Mouse (Mus musculus): ENCODE data around the gene Zmiz1. TPM values are rescaled to one million over a fixed set of nuclear protein-coding genes. Genes with fewer than 3 reads are reported as not detected.

The Zmiz1 gene
- polyA plus RNA-seq (2015; fragmentation: Nextera tagmentation; extraction: Ambion mirVana) = 68.8 and 80.3 TPM in 2 replicates

DNA sequence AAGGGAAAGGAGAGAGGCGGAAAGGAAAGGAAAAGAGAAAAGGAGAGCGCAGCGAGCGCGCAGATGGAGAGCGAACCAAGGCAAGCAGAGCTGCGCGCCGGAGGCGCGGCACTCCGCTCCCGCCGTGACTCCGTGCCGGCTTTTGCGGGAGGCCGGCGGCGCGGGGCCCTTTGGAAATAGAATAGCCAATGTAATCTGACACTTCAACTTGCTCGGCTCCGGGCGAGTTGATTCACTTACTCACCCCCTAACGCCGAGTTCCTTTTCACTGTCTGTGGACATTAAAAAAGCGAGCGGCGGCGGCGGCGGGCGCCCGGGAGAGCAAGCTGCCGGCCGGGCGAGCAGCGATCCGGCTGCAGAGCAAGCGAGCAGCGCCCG, at the start of gene Zmiz1:
Gene Zmiz1 (plus strand): TSS at position 170 of the 378 bp plus-strand sequence.
- Histone ChIP-seq H3K9ac (replicated peaks) (peak within 1 kb of the TSS; percentile 100), H3K36me3 (no peaks in the 10 kb centered on the region), H3K27ac (peak within 1 kb of the TSS; percentile 99), H3K4me1 (replicated peaks) (peaks cover 63% of the 10 kb centered on the region), H3K27me3 (no peaks in the 10 kb centered on the region), H3K4me3 (replicated peaks) (peak within 1 kb of the TSS; percentile 97), H3K4me2 (replicated peaks) (peak within 1 kb of the TSS; percentile 97), H3K9me3 (no peaks in the 10 kb centered on the region)
- peak; percentile 38 for ATAC-seq
- under 1% methylated on average over 42 of the region's 42 CpGs for WGBS

DNA sequence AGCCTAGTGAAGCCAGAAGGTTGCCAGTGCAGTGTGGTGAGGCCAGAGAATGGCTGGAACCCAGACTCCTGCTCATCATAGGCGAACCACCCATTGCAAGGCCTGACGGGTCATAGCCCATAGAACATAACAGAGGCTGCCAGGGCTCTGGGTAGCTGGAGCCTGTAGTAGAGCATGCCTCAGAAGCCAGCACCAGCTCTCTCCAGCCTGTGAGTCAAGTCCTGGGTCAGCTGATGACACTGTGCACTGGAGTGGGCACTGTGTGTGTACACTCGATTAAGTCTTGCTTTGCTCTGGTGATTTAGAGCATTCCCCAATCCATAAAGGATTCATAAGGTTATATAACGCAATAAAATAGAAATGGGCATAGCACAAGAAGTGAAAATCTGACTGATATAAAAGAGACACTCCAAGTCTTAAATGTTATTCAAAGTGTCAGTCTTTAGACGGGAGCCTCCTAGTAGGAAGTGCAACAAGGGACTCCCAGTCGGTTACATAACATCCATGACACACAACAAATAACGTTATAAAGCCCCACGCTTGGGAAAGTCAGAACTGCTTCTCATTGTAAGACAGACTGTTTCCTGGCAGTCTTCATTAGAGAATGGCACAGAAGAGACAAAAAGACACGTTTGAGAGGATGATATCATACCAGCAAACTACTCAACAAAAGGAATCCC, 47.0 kb upstream of the Zmiz1 start:
- Histone ChIP-seq H3K4me3 (replicated peaks) (no peak overlapping the region), H3K27me3 (no peaks in the 10 kb centered on the region), H3K9me3 (no peaks in the 10 kb centered on the region), H3K27ac (no peak overlapping the region), H3K36me3 (no peaks in the 10 kb centered on the region), H3K4me1 (replicated peaks) (no peaks in the 10 kb centered on the region; the same call in 1 of the 2 replicates), H3K4me2 (replicated peaks) (no peak overlapping the region), H3K9ac (replicated peaks) (no peak overlapping the region)
- WGBS = 88% methylated on average over 9 of the region's 9 CpGs
- ATAC-seq = no peak

DNA sequence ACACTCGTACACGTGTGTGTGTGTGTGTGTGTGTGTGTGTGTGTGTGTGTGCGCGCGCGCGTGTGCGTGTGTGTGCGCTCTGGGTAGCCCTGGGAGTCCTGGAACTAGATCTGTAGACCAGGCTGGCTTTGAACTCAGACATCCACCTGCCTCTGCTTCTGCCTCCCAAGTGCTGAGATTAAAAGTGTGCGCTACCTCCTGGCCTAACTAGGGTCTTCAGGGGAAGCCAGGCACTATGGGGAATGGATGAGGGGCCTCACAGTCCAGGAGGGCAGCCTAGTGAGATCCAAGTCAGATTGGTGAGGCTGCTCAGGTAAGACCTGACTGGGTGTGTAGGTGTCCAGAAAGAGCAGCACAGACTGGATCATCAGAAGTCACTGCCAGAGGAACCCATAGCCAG, 46.2 kb upstream of the Zmiz1 start:
- H3K9ac ChIP-seq (replicated peaks) = no peak overlapping the region
- WGBS = 98% methylated on average over 10 of the region's 10 CpGs
- H3K4me2 ChIP-seq (replicated peaks) = no peak overlapping the region
- H3K36me3 ChIP-seq = no peaks in the 10 kb centered on the region
- no peaks in the 10 kb centered on the region for H3K9me3 ChIP-seq
- ATAC-seq = no peak
- H3K4me3 ChIP-seq (replicated peaks) = no peak overlapping the region
- no peak overlapping the region for H3K27ac ChIP-seq
- H3K4me1 ChIP-seq (replicated peaks) = no peaks in the 10 kb centered on the region
- no peaks in the 10 kb centered on the region for H3K27me3 ChIP-seq

DNA sequence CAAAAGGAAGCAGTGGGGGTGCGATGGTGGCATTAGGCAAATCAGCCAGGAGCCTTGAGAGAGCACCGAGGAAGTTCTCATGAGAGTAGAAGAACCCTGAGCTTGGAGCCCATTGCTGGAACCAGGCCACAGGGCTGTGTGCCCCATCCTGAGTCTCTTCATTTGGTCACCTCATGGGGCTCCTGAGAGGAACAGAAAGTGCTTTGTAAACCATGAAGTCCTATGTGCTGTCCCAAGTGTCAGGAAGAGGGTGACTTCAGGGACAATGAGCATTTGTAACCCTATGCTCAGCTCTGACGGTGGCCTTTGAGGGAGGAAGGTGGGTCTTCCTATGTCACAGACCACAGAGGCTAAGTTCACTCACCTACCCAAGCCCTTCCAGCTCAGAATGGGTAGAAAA, 45.5 kb upstream of the Zmiz1 start:
- H3K27ac ChIP-seq = no peak overlapping the region
- no peak overlapping the region for H3K4me3 ChIP-seq (replicated peaks)
- H3K9ac ChIP-seq (replicated peaks) = no peak overlapping the region
- ATAC-seq = no peak
- H3K4me2 ChIP-seq (replicated peaks) = no peak overlapping the region
- WGBS = 72% methylated on average over 3 of the region's 3 CpGs
- H3K4me1 ChIP-seq (replicated peaks) = no peaks in the 10 kb centered on the region
- H3K36me3 ChIP-seq = no peaks in the 10 kb centered on the region
- H3K9me3 ChIP-seq = no peaks in the 10 kb centered on the region
- no peaks in the 10 kb centered on the region for H3K27me3 ChIP-seq

DNA sequence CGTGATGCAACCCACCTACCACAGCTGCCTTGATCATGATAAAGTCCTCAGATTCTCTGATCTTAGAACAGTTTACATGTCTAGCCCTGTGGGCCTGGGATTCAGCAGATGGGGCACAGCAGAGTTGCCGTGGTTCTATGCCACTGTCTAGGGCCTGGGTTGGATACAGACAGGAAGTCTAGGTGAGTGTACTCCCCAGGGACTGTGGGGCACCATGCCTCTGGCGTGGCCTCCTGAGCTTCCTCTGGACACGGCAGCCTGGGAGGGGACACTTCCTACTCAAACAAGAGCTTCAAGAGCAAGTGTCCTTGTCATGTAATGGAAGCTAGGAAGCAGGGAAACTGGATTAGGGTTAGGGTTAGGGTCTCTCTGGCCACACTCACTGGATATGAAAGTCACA, 44.9 kb upstream of the Zmiz1 start:
- Histone ChIP-seq H3K4me1 (replicated peaks) (no peaks in the 10 kb centered on the region), H3K27ac (no peak overlapping the region), H3K27me3 (no peaks in the 10 kb centered on the region), H3K4me3 (replicated peaks) (no peak overlapping the region), H3K36me3 (no peaks in the 10 kb centered on the region), H3K9ac (replicated peaks) (no peak overlapping the region), H3K4me2 (replicated peaks) (no peak overlapping the region), H3K9me3 (no peaks in the 10 kb centered on the region)
- ATAC-seq = no peak
- 79% methylated on average over 4 of the region's 4 CpGs for WGBS

DNA sequence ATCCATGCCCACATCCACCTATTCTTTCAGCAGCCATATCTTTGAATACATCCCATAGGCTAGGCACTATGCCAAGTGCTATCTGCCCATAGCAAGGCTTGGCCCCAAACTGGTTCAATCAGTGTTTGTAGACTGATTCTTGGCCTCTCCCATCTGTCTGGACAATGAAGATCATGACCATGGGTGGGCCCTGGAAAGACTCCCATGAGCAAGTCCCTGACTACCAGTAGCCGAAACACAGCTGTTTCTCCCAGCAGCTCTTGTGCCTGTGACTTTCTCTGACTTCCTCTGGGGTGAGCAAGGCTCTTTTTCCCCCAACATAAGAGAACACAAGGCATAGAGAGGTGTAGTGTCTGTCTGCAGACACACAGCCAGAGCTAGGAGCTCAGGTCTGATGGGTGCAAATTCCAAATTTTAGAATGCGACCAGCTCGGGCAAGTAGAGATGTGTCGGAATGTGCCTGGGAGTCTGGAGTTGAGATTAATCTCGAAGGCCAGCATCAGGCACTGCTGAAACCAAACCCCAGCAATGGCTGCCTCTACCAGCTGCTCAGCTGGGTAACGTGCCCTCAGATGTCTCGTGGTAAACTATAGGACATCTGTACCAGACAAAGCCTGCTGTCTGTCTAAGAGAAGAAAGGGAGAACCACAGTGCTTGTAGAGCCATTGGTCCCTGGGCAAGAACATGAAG, 38.8 kb upstream of the Zmiz1 start:
- Histone ChIP-seq H3K4me2 (replicated peaks) (no peak overlapping the region), H3K36me3 (no peaks in the 10 kb centered on the region), H3K27me3 (no peaks in the 10 kb centered on the region), H3K27ac (peak overlapping the region; percentile 83; the same call in 1 of the 2 replicates), H3K4me1 (replicated peaks) (peaks cover 19% of the 10 kb centered on the region), H3K4me3 (replicated peaks) (no peak overlapping the region), H3K9ac (replicated peaks) (no peak overlapping the region), H3K9me3 (no peaks in the 10 kb centered on the region)
- no peak for ATAC-seq
- WGBS = 78% methylated on average over 7 of the region's 7 CpGs

DNA sequence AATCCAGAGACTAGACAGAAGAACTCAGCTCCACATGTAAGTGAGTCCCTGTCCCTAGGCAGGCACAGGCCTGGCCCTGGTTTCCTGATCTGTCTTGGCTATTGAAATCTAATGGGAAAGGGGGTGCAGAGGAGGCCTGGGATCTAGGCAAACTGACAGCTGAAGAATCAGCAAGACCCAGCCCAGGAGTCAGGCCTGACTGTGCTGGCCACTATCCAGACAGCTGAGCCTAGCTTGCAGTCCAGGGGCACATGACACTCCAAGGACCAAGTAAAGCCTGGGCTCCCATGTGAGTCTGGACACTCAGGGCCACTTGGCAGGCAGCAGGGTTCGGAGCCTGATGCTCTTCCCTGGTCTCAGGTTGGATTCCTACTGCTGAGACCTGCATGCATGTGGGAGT, 38.0 kb upstream of the Zmiz1 start:
- Histone ChIP-seq H3K4me1 (replicated peaks) (peaks cover 19% of the 10 kb centered on the region), H3K36me3 (no peaks in the 10 kb centered on the region), H3K9ac (replicated peaks) (0 out of 2 replicates have a peak overlapping the region, but pooled peaks have one; percentile 25), H3K27ac (peak overlapping the region; percentile 83), H3K9me3 (no peaks in the 10 kb centered on the region), H3K27me3 (no peaks in the 10 kb centered on the region), H3K4me2 (replicated peaks) (no peak overlapping the region), H3K4me3 (replicated peaks) (no peak overlapping the region)
- peak; percentile 34; the same call in 1 of the 2 replicates for ATAC-seq
- WGBS = 85% methylated on average over 1 of the region's 1 CpGs

DNA sequence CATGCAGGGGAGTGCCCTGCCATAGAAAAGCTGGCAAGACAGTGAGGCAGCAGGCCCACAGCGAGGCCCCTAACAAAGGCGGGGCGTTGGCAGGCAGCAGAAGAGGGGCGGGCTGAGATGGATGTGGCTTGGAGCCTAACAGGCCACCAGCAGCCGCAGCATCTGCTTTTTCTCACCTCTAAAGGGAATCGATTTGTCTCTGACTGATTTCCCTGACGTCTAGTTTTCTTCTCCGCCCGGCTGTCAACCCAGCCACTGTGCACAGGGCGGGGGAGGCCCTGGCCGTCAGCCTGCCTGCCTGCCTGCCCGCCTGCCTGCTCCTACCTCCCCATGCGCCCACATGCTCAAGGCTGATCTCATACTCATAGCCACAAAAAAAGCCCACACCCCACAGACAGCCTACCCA, 37.4 kb upstream of the Zmiz1 start:
- no peaks in the 10 kb centered on the region for H3K9me3 ChIP-seq
- H3K9ac ChIP-seq (replicated peaks) = peak overlapping the region; percentile 25; the same call in 1 of the 2 replicates
- peak overlapping the region; percentile 83 for H3K27ac ChIP-seq
- no peaks in the 10 kb centered on the region for H3K27me3 ChIP-seq
- no peaks in the 10 kb centered on the region for H3K36me3 ChIP-seq
- ATAC-seq = peak; percentile 90
- H3K4me2 ChIP-seq (replicated peaks) = no peak overlapping the region
- no peak overlapping the region for H3K4me3 ChIP-seq (replicated peaks)
- peaks cover 19% of the 10 kb centered on the region for H3K4me1 ChIP-seq (replicated peaks)
- 39% methylated on average over 13 of the region's 13 CpGs for WGBS

DNA sequence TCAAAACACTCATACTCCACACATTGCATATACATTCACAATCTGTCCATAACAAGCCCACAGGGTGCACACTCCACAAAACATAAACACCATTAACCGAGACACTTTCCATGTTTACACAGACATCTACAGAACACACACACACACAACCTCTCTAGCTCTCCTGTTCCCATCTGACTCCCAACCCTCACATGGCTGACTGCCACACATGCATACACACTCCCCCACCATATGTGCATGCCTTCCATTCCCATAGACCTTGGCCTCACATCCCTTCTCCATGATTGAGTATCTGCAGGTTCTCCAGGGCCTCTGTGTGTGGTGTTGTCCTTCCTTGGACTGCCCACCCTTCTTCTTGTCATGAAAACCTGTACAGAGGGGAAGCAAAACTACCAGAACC, 36.0 kb upstream of the Zmiz1 start:
- Histone ChIP-seq H3K27me3 (no peaks in the 10 kb centered on the region), H3K4me1 (replicated peaks) (peaks cover 19% of the 10 kb centered on the region), H3K4me2 (replicated peaks) (no peak overlapping the region), H3K9me3 (no peaks in the 10 kb centered on the region), H3K27ac (no peak overlapping the region), H3K4me3 (replicated peaks) (no peak overlapping the region), H3K9ac (replicated peaks) (no peak overlapping the region), H3K36me3 (no peaks in the 10 kb centered on the region)
- WGBS = 94% methylated on average over 1 of the region's 1 CpGs
- no peak for ATAC-seq

DNA sequence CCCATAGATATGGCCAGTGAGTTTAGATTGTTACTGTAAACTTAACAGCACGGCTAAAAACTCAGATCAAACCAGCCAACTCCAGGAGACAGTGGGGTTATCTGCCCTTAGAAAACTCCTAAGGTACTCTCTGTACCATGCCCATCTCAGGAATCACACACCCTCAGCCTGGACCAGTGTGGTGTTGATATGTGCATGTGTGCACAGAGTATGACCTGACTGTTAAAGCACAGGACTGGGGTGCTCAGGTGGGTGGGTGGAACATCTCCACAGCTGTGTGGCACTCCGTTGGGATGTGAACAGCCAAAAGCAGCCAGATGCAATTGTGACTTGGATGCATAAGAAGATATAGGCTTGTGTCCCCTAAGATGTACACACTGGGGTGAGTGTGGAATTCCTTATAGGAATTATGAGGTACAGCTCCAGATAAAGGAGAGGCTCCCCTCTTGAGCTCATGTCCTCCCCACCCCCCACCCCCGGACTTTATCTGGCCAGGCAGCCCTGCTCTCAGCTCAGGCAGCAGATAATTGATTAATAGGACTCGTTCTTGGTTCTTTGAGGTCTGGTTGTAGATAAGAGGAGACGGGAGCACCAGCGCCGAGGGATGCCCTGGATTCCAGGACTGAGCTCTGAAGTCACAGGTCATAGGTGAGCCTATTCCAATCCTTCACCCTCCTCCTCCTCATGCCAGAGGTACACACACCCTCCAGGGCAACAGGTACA, 35.1 kb upstream of the Zmiz1 start:
- no peak overlapping the region for H3K4me2 ChIP-seq (replicated peaks)
- H3K9ac ChIP-seq (replicated peaks) = no peak overlapping the region
- H3K27me3 ChIP-seq = no peaks in the 10 kb centered on the region
- peaks cover 19% of the 10 kb centered on the region for H3K4me1 ChIP-seq (replicated peaks)
- H3K36me3 ChIP-seq = no peaks in the 10 kb centered on the region
- 78% methylated on average over 7 of the region's 7 CpGs for WGBS
- H3K9me3 ChIP-seq = no peaks in the 10 kb centered on the region
- no peak for ATAC-seq
- H3K27ac ChIP-seq = no peak overlapping the region
- no peak overlapping the region for H3K4me3 ChIP-seq (replicated peaks)

DNA sequence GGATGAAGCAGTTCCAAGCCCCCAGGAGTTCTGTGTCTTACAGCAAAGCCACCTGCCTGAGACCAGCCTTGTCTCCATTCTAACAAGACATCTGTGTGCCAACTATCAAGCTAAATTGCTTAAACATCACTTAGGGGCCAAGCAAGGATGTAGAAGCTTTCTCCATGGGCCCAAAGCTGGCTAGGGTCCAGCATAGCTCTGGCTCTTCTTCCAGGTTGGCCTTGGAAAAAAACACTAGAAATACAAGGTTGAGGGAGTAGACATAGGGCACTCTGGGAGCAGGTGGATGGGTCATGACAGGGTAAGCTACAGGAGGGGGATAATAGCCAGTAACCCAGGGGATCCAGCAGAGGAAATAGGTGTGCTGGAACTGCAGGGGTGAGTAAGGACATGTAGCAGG, 20.7 kb upstream of the Zmiz1 start:
- Histone ChIP-seq H3K9ac (replicated peaks) (no peak overlapping the region), H3K27ac (no peak overlapping the region), H3K4me2 (replicated peaks) (no peak overlapping the region), H3K27me3 (no peaks in the 10 kb centered on the region), H3K36me3 (no peaks in the 10 kb centered on the region), H3K4me3 (replicated peaks) (no peak overlapping the region), H3K4me1 (replicated peaks) (no peaks in the 10 kb centered on the region), H3K9me3 (no peaks in the 10 kb centered on the region)
- no peak for ATAC-seq

DNA sequence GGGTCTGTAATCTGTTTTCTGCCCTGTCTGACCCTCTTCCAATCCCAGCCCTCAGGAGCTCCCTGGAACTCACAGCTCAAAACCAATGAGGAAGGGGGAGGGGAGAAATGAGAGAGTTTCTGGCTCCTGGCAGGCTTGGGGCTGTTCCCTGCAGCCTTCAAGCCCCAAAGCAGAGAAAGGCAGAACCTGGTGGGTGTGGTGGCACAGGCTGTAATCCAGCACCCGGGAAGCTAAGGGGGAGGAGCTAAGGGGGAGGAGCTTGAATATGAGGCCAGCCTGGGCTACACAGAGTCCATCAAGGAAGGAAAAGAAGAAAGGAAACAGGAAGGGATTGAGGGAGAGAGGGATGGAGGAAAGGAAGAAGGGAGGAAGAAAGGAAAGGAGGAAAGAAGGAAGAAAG, 18.9 kb upstream of the Zmiz1 start:
- Histone ChIP-seq H3K4me2 (replicated peaks) (no peak overlapping the region), H3K9ac (replicated peaks) (no peak overlapping the region), H3K27me3 (no peaks in the 10 kb centered on the region), H3K4me1 (replicated peaks) (no peaks in the 10 kb centered on the region), H3K9me3 (no peaks in the 10 kb centered on the region), H3K4me3 (replicated peaks) (no peak overlapping the region), H3K36me3 (no peaks in the 10 kb centered on the region), H3K27ac (no peak overlapping the region)
- 32% methylated on average over 1 of the region's 1 CpGs for WGBS
- ATAC-seq = no peak
